Mouse (Mus musculus) lung, embryonic 14.5 days (tissue): ENCODE measurements at regions not wholly inside any gene's neighbourhood (a gene's known extent, or its start where the extent isn't known, plus 50 kb on each side); places are given as distances from the start of the nearest gene placed in this dataset.

ENCODE experiments used
- ATAC-seq: fragments of 200-750 bp; cut with Nextera tagmentation; 2 replicates; pipeline ENCODE4 v1.8.0; 2017; ENCODE audit warnings: mild to moderate bottlenecking, moderate TSS enrichment, moderate library complexity; ENCODE audit not compliant: insufficient read depth
- DNase-seq: peaks from one replicate; pipeline ENCODE4 v3.0.0-alpha.2; 2015
- H3K27ac ChIP-seq: fragments of 300-500 bp; sonication (generic); 2 replicates; pipeline ENCODE4 v1.5.1; 2014; ENCODE audit warnings: low read depth, mild to moderate bottlenecking, moderate library complexity
- H3K27me3 ChIP-seq: fragments of 300-500 bp; sonication (generic); 2 replicates; pipeline ENCODE4 v1.6.1; 2014; ENCODE audit warnings: low read length, control low read depth; ENCODE audit not compliant: insufficient read depth
- H3K36me3 ChIP-seq: fragments of 300-500 bp; sonication (generic); 2 replicates; pipeline ENCODE4 v1.6.1; 2014; ENCODE audit warnings: control low read depth; ENCODE audit not compliant: insufficient read depth
- H3K4me1 ChIP-seq: fragments of 300-500 bp; sonication (generic); 2 replicates; pipeline ENCODE4 v1.6.1; 2014; ENCODE audit warnings: antibody characterized with exemption, control low read depth; ENCODE audit not compliant: insufficient read depth
- H3K4me2 ChIP-seq: fragments of 300-500 bp; sonication (generic); 2 replicates; pipeline ENCODE4 v1.6.1; 2014; ENCODE audit warnings: mild to moderate bottlenecking
- H3K4me3 ChIP-seq: fragments of 300-500 bp; sonication (generic); 2 replicates; pipeline ENCODE4 v1.5.1; 2014; ENCODE audit warnings: low read depth, low read length
- H3K9ac ChIP-seq: fragments of 300-500 bp; sonication (generic); 2 replicates; pipeline ENCODE4 v1.6.1; 2014
- H3K9me3 ChIP-seq: fragments of 300-500 bp; sonication (generic); 2 replicates; pipeline ENCODE4 v1.6.1; 2016; ENCODE audit warnings: low read depth, low read length, control low read depth
- CTCF ChIP-seq: IDR thresholded peaks from 2 replicates; pipeline ENCODE4 v1.5.1; 2016; ENCODE audit warnings: antibody characterized with exemption, low read depth
- WGBS: fragments of 180-500 bp; shearing (Covaris S2); extraction: QIAGEN DNeasy Blood & Tissue Kit; methylation state at CpG from one replicate; pipeline ENCODE4 v1.1.7; 2014; 5-methylcytosine and 5-hydroxymethylcytosine counted together

GRCm38 (mm10) chr4:95304006-95304405, 252.0 kb upstream of the Jun start:
- TF ChIP-seq CTCF = no peak
- ATAC-seq (no peak), DNase-seq (no peak)
- no peak overlapping the region for H3K9ac ChIP-seq
- no peak overlapping the region for H3K4me3 ChIP-seq
- H3K4me1 ChIP-seq = 0 out of 2 replicates have a peak, but pooled peaks cover 4% of the 10 kb centered on the region
- H3K27me3 ChIP-seq = no peaks in the 10 kb centered on the region
- no peaks in the 10 kb centered on the region for H3K9me3 ChIP-seq
- no peaks in the 10 kb centered on the region for H3K36me3 ChIP-seq
- H3K4me2 ChIP-seq = no peak overlapping the region
- no peak overlapping the region for H3K27ac ChIP-seq
- WGBS = 75% methylated on average over 1 of the region's 1 CpGs

GRCm38 (mm10) chr4:95307134-95307533, 250.2 kb upstream of the Fggy start:
- H3K27me3 ChIP-seq = no peaks in the 10 kb centered on the region
- no peaks in the 10 kb centered on the region for H3K36me3 ChIP-seq
- DNase-seq (no peak), ATAC-seq (no peak)
- H3K4me1 ChIP-seq = peaks cover 13% of the 10 kb centered on the region; the same call in 1 of the 2 replicates
- H3K9ac ChIP-seq = no peak overlapping the region
- WGBS = 75% methylated on average over 2 of the region's 2 CpGs
- no peaks in the 10 kb centered on the region for H3K9me3 ChIP-seq
- H3K27ac ChIP-seq = no peak overlapping the region
- no peak overlapping the region for H3K4me3 ChIP-seq
- no peak for TF ChIP-seq CTCF
- H3K4me2 ChIP-seq = no peak overlapping the region

- H3K9ac ChIP-seq = no peak overlapping the region
- peak; percentile 79 for ATAC-seq
- H3K9me3 ChIP-seq = no peaks in the 10 kb centered on the region
- no peak for TF ChIP-seq CTCF
- peaks cover 13% of the 10 kb centered on the region; the same call in 1 of the 2 replicates for H3K4me1 ChIP-seq
- WGBS = 20% methylated on average over 5 of the region's 5 CpGs
- H3K36me3 ChIP-seq = no peaks in the 10 kb centered on the region
- no peaks in the 10 kb centered on the region for H3K27me3 ChIP-seq
- no peak overlapping the region for H3K4me3 ChIP-seq
- H3K4me2 ChIP-seq = no peak overlapping the region
- DNase-seq = peak; percentile 67
- H3K27ac ChIP-seq = peak overlapping the region; percentile 40; the same call in 1 of the 2 replicates
Measured at GRCm38 (mm10) chr4:95308469-95308895, 248.8 kb upstream of the Fggy start.

GRCm38 (mm10) chr4:95310410-95310809, 246.9 kb upstream of the Fggy start:
- TF ChIP-seq CTCF = no peak
- no peak overlapping the region for H3K9ac ChIP-seq

GRCm38 (mm10) chr4:95317821-95318290, 239.5 kb upstream of the Fggy start:
- peak; percentile 93 for DNase-seq
- Histone ChIP-seq H3K4me3 (no peak overlapping the region), H3K4me2 (no peak overlapping the region), H3K36me3 (no peaks in the 10 kb centered on the region), H3K4me1 (peaks cover 19% of the 10 kb centered on the region), H3K9ac (no peak overlapping the region), H3K27me3 (no peaks in the 10 kb centered on the region), H3K27ac (peak overlapping the region; percentile 73), H3K9me3 (no peaks in the 10 kb centered on the region)
- peak; percentile 91 for ATAC-seq
- WGBS = 14% methylated on average over 3 of the region's 3 CpGs
- TF ChIP-seq CTCF = no peak

More at GRCm38 (mm10) chr4:95310410-95310809, 246.9 kb upstream of the Fggy start:
- Histone ChIP-seq H3K4me2 (no peak overlapping the region), H3K9me3 (no peaks in the 10 kb centered on the region), H3K4me3 (no peak overlapping the region), H3K4me1 (peaks cover 13% of the 10 kb centered on the region; the same call in 1 of the 2 replicates), H3K36me3 (no peaks in the 10 kb centered on the region), H3K27ac (no peak overlapping the region), H3K27me3 (no peaks in the 10 kb centered on the region)
- WGBS = 41% methylated on average over 6 of the region's 6 CpGs
- DNase-seq = peak; percentile 26
- ATAC-seq = no peak

- DNase-seq = peak; percentile 59
- Histone ChIP-seq H3K4me3 (no peak overlapping the region), H3K9ac (no peak overlapping the region), H3K27ac (peak overlapping the region; percentile 73; the same call in 1 of the 2 replicates), H3K36me3 (no peaks in the 10 kb centered on the region), H3K4me2 (no peak overlapping the region), H3K4me1 (peaks cover 19% of the 10 kb centered on the region), H3K27me3 (no peaks in the 10 kb centered on the region), H3K9me3 (no peaks in the 10 kb centered on the region)
- WGBS = 21% methylated on average over 1 of the region's 1 CpGs
- ATAC-seq = peak; percentile 45
- TF ChIP-seq CTCF = no peak
Measured at GRCm38 (mm10) chr4:95318561-95318960, 238.7 kb upstream of the Fggy start.

GRCm38 (mm10) chr4:95319036-95319435, 238.3 kb upstream of the Fggy start:
- peak overlapping the region; percentile 73; the same call in 1 of the 2 replicates for H3K27ac ChIP-seq

More at GRCm38 (mm10) chr4:95319036-95319435, 238.3 kb upstream of the Fggy start:
- no peak for TF ChIP-seq CTCF
- DNase-seq (peak; percentile 21), ATAC-seq (peak; percentile 22)
- Histone ChIP-seq H3K4me1 (peaks cover 19% of the 10 kb centered on the region), H3K27me3 (no peaks in the 10 kb centered on the region), H3K9ac (no peak overlapping the region; the same call in 1 of the 2 replicates), H3K9me3 (no peaks in the 10 kb centered on the region), H3K4me2 (0 out of 2 replicates have a peak overlapping the region, but pooled peaks have one; percentile 10), H3K36me3 (no peaks in the 10 kb centered on the region), H3K4me3 (no peak overlapping the region)
- WGBS = 12% methylated on average over 6 of the region's 6 CpGs
